Mouse (Mus musculus) cortical plate, adult 2 months (tissue): ENCODE measurements around the gene Thbd. TPM values are rescaled to one million over a fixed set of nuclear protein-coding genes. Genes with fewer than 3 reads are reported as not detected.

Source experiments
- H3K27ac ChIP-seq: fragments of 200-500 bp; 2 replicates; pipeline ENCODE4 v1.5.1; 2012; ENCODE audit warnings: low read length, control low read depth, inconsistent platforms; ENCODE audit not compliant: insufficient read depth
- H3K4me1 ChIP-seq: fragments of 200-500 bp; 2 replicates; pipeline ENCODE4 v1.6.1; 2011; ENCODE audit warnings: low read length; ENCODE audit not compliant: control insufficient read depth, insufficient read depth
- H3K4me3 ChIP-seq: fragments of 200-500 bp; 2 replicates; pipeline ENCODE4 v1.5.1; 2011; ENCODE audit warnings: mild to moderate bottlenecking, low read length, control low read depth; ENCODE audit not compliant: insufficient read depth
- CTCF ChIP-seq: fragments of 200-500 bp; IDR thresholded peaks from 2 replicates; pipeline ENCODE4 v1.5.1; 2011; ENCODE audit warnings: mild to moderate bottlenecking, control low read depth, low read length; ENCODE audit not compliant: insufficient read depth; ENCODE audit errors: extremely low read depth
- POLR2A ChIP-seq: fragments of 200-500 bp; IDR thresholded peaks from 2 replicates; pipeline ENCODE4 v1.6.1; 2011; ENCODE audit warnings: mild to moderate bottlenecking, low read length, control low read depth; ENCODE audit not compliant: insufficient read depth; ENCODE audit errors: extremely low read depth
- polyA plus RNA-seq: library from polyadenylated mRNA; depleted of rRNA; stranded (reverse); fragments of >200 nt; gene quantifications from 2 replicates; pipeline ENCODE4 v1.2.3, GENCODE M21; 2012

Gene Thbd
- polyA plus RNA-seq, 1 experiment, result 14.4 TPM

- TF ChIP-seq POLR2A, result no peak
- TF ChIP-seq CTCF, result no peak
- Histone ChIP-seq H3K4me3 (peak overlapping the region; percentile 0; the same call in 1 of the 2 replicates), H3K4me1 (no peaks in the 10 kb centered on the region), H3K27ac (peak overlapping the region; percentile 26; the same call in 1 of the 2 replicates)
Observed at GRCm38 (mm10) chr2:148406971-148407869, 768 bp downstream of the Thbd start.

DNA sequence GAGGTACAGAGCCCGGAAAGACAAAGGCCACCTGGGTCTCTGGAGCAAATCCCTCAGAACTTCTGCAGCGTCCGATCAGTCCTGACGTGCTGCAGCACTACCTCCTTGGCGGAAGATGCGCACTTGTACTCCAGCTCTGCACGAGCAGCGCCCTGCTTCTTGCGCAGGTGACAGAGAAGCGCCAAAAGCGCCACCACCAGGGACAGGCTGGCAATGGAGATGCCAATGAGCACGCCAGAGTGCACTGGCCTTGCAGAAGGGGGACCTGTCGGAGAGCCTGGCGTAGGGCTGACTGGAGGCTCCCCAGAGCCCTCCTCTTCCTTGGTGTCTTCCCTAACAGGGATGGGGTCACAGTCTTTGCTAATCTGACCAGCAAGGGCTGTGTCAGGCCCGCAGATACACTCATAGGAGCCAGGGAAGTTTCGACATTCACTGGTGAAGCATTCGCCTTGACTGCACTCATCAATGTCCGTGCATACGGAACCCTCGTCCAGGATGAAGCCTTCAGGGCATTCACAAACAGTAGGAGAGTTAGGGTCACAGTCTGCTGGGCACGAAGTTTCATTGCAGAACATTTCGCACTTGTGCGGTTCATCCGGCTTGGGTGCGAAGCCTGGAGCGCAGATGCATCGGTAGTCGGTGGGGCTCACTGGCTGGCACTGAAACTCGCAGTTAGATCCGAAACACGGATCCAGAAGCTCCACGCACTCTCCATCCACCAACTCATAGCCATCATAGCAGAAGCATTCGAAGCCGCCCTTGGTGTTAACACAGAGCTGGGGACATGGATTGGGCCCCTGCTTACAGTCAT is 1.6 kb downstream of the Thbd start:
- Histone ChIP-seq H3K4me1 (no peaks in the 10 kb centered on the region), H3K27ac (no peak overlapping the region; the same call in 1 of the 2 replicates), H3K4me3 (0 out of 2 replicates have a peak overlapping the region, but pooled peaks have one; percentile 0)
- TF ChIP-seq CTCF (no peak), POLR2A (no peak)

- H3K4me1 ChIP-seq, result no peaks in the 10 kb centered on the region
- no peak overlapping the region for H3K27ac ChIP-seq
- H3K4me3 ChIP-seq, result no peak overlapping the region
- no peak for TF ChIP-seq POLR2A
- no peak for TF ChIP-seq CTCF
Observed at GRCm38 (mm10) chr2:148404906-148405305, 3.1 kb downstream of the Thbd start.

- Histone ChIP-seq H3K4me3 (no peak overlapping the region), H3K4me1 (no peaks in the 10 kb centered on the region), H3K27ac (no peak overlapping the region)
- TF ChIP-seq POLR2A (no peak), CTCF (no peak)
Observed at GRCm38 (mm10) chr2:148402227-148402626, 5.8 kb downstream of the Thbd start.

- peak overlapping the region; percentile 13 for H3K4me3 ChIP-seq
- no peak for TF ChIP-seq POLR2A
- no peak for TF ChIP-seq CTCF
- no peaks in the 10 kb centered on the region for H3K4me1 ChIP-seq
- no peak overlapping the region for H3K27ac ChIP-seq
Observed at GRCm38 (mm10) chr2:148398901-148399685, 8.9 kb downstream of the Thbd start.

DNA sequence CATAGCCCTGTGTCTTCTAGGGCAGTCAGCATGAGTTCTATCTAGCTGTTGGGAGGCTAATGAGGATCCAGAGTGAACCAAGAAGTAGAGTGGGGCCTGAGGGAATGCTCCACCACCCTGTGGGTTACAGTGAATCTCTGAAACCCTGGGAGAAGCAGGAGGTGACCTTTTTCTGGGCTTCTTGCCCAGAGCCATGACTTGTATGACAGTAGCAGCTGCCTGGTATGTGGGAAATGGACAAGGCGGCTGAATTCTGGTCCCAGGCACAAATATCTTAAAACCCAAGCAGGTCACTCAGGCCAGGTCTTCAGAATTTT is 10.2 kb downstream of the Thbd start:
- Histone ChIP-seq H3K4me1 (no peaks in the 10 kb centered on the region), H3K27ac (peak overlapping the region; percentile 5; the same call in 1 of the 2 replicates), H3K4me3 (peak overlapping the region; percentile 78)
- no peak for TF ChIP-seq POLR2A
- TF ChIP-seq CTCF, result no peak

- Histone ChIP-seq H3K27ac (peak overlapping the region; percentile 83), H3K4me3 (peak overlapping the region; percentile 78), H3K4me1 (no peaks in the 10 kb centered on the region)
- TF ChIP-seq POLR2A (0 out of 2 replicates have a peak, but pooled peaks have one; percentile 13), CTCF (no peak)
Observed at GRCm38 (mm10) chr2:148397015-148397783, 10.8 kb downstream of the Thbd start.

DNA sequence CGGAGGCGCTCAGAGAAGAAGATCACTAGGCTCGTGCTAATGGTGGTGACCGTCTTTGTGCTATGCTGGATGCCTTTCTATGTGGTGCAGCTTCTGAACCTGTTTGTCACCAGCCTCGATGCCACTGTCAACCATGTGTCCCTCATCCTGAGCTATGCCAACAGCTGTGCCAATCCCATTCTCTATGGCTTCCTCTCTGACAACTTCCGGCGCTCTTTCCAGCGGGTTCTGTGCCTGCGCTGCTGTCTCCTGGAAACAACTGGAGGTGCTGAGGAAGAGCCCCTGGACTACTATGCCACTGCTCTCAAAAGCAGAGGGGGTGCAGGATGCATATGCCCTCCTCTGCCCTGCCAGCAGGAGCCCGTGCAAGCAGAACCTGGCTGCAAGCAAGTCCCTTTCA is 11.8 kb downstream of the Thbd start:
- TF ChIP-seq CTCF (no peak), POLR2A (peak; percentile 46; the same call in 1 of the 2 replicates)
- peak overlapping the region; percentile 83 for H3K27ac ChIP-seq
- H3K4me1 ChIP-seq, result no peaks in the 10 kb centered on the region
- peak overlapping the region; percentile 78 for H3K4me3 ChIP-seq
